In the genomic region with DNA sequence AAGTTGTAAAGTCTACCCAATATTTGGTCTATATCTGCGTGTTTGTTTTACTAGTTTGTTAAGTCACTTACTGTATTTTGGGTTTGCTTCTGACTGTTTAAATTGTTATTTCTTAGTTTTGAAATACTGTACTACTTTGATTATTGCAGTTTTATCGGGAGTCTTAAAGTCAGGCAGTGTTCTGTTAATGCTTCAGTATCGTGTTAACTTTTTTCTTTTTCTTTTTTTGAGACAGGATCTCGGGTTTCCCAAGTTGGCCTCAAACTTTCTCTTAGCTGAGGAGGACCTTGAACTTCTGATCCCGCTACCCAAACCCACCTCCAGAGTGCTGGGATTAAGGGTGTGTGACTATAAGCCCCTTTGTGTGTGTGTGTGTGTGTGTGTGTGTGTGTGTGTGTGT, we compare ENCODE assay signal across 8 mouse cellular contexts. TPM values are rescaled to one million over a fixed set of nuclear protein-coding genes. Genes with fewer than 3 reads are reported as not detected.
DNase-seq lines count a peak whose midpoint lies in the region; ATAC-seq and TF ChIP-seq lines count a peak whose summit lies in the region.

No protein-coding gene starts in this region.

- H3K9ac ChIP-seq in heart, embryonic 15.5 days, result peak overlapping the region; percentile 31; the same call in 1 of the 2 replicates
- H3K9ac ChIP-seq in ES-E14 (ENCODE audit: insufficient read depth, low read depth, low read length, poor library complexity, severe bottlenecking), result 0 out of 2 replicates have a peak overlapping the region, but pooled peaks have one; percentile 38
- H3K9ac ChIP-seq in limb, embryonic 15.5 days, result 0 out of 2 replicates have a peak overlapping the region, but pooled peaks have one; percentile 20

- H3K9me3 ChIP-seq in heart, embryonic 15.5 days (replicated peaks), result no peaks in the 10 kb centered on the region
- H3K9me3 ChIP-seq in ES-E14 (ENCODE audit: control insufficient read depth, insufficient read depth, low read depth, low read length), result no peaks in the 10 kb centered on the region
- H3K9me3 ChIP-seq in forebrain, embryonic 10.5 days, result no peaks in the 10 kb centered on the region
- H3K9me3 ChIP-seq in limb, embryonic 15.5 days, result no peaks in the 10 kb centered on the region

- H3K27me3 ChIP-seq in heart, embryonic 15.5 days, result no peaks in the 10 kb centered on the region
- H3K27me3 ChIP-seq in forebrain, embryonic 10.5 days (ENCODE audit: poor library complexity, severe bottlenecking), result no peaks in the 10 kb centered on the region
- no peaks in the 10 kb centered on the region for H3K27me3 ChIP-seq in limb, embryonic 15.5 days

- peak overlapping the region; percentile 83 for H3K4me3 ChIP-seq in heart, embryonic 15.5 days
- H3K4me3 ChIP-seq in ES-E14 (ENCODE audit: insufficient read depth in 1 of 2, low read depth in 1 of 2, low read length in 2 of 2, poor library complexity in 1 of 2, severe bottlenecking in 1 of 2), result peak overlapping the region; percentile 99; a peak in 3 of 4 replicates
- H3K4me3 ChIP-seq in forebrain, embryonic 10.5 days, result peak overlapping the region; percentile 71
- peak overlapping the region; percentile 83 for H3K4me3 ChIP-seq in limb, embryonic 15.5 days

- H3K36me3 ChIP-seq in heart, embryonic 15.5 days, result peaks cover 3% of the 10 kb centered on the region; the same call in 1 of the 2 replicates
- 0 out of 2 replicates have a peak, but pooled peaks cover 2% of the 10 kb centered on the region for H3K36me3 ChIP-seq in ES-E14 (ENCODE audit: control insufficient read depth, insufficient read depth, low read length, poor library complexity, severe bottlenecking)
- peaks cover 34% of the 10 kb centered on the region for H3K36me3 ChIP-seq in forebrain, embryonic 10.5 days (replicated peaks)
- peaks cover 8% of the 10 kb centered on the region for H3K36me3 ChIP-seq in limb, embryonic 15.5 days

- WGBS in heart, embryonic 15.5 days, result 11% methylated on average over 5 of the region's 5 CpGs
- WGBS in forebrain, embryonic 10.5 days, result 29% methylated on average over 5 of the region's 5 CpGs
- WGBS in limb, embryonic 15.5 days, result 5% methylated on average over 5 of the region's 5 CpGs

- no peak for ATAC-seq in heart, embryonic 15.5 days (replicated peaks; ENCODE audit: insufficient number of reproducible peaks, insufficient read depth, low FRiP score, low read depth)
- ATAC-seq in limb, embryonic 15.5 days (ENCODE audit: insufficient number of reproducible peaks, low FRiP score, low TSS enrichment, low read depth), result no peak

- peaks cover 17% of the 10 kb centered on the region for H3K4me1 ChIP-seq in heart, embryonic 15.5 days (replicated peaks)
- peaks cover 0 to 3% of the 10 kb centered on the region in 2 experiments; a peak in 1 of 4 replicates for H3K4me1 ChIP-seq in ES-E14 (ENCODE audit: control insufficient read depth in 2 of 2, insufficient read depth in 2 of 2, low read length in 2 of 2, poor library complexity in 1 of 2)
- H3K4me1 ChIP-seq in forebrain, embryonic 10.5 days, result peaks cover 15% of the 10 kb centered on the region
- H3K4me1 ChIP-seq in limb, embryonic 15.5 days, result peaks cover 7% of the 10 kb centered on the region; the same call in 1 of the 2 replicates

- H3K4me2 ChIP-seq in heart, embryonic 15.5 days, result peak overlapping the region; percentile 67
- H3K4me2 ChIP-seq in limb, embryonic 15.5 days, result peak overlapping the region; percentile 60

- no peak for DNase-seq in heart, adult 18-20 months
- no peak for DNase-seq in ES-E14 (ENCODE audit: low read depth, low spot score)
- DNase-seq in forebrain, embryonic 10.5 days (ENCODE audit: extremely low spot score, low spot score), result no peak
- peak; percentile 16 for DNase-seq in yolk sac, embryonic 10.5 days (ENCODE audit: low spot score)
- DNase-seq in right cerebral cortex, postnatal 10 days (ENCODE audit: low spot score in 2 of 2), result no peak
- no peak for DNase-seq in urinary bladder, postnatal 25 days (ENCODE audit: low spot score)

- H3K27ac ChIP-seq in heart, embryonic 15.5 days, result peak overlapping the region; percentile 96
- H3K27ac ChIP-seq in ES-E14 (ENCODE audit: insufficient read depth, low read depth, low read length, poor library complexity, severe bottlenecking), result no peak overlapping the region
- H3K27ac ChIP-seq in forebrain, embryonic 10.5 days, result peak overlapping the region; percentile 94
- H3K27ac ChIP-seq in limb, embryonic 15.5 days, result peak overlapping the region; percentile 97

- in situ Hi-C loops in ES-E14 (cut with MboI; ENCODE audit: low sequenced_read_pairs in 2 of 2, unreplicated experiment in 2 of 2), result no loop called here

TF ChIP-seq in ES-E14, 5 proteins besides CTCF, POLR2A, EP300 and RAD21:
- no peak for TF ChIP-seq MAFK (IDR thresholded peaks at IDR 0.05; ENCODE audit: insufficient read depth, low read depth, low read length)
- TF ChIP-seq ZC3H11A (IDR thresholded peaks at IDR 0.05; ENCODE audit: borderline replicate concordance, low read depth, low read length), result no peak
- TF ChIP-seq CHD2 (IDR thresholded peaks at IDR 0.05; ENCODE audit: low read depth, low read length), result no peak
- no peak for TF ChIP-seq HCFC1 (IDR thresholded peaks at IDR 0.05; ENCODE audit: borderline replicate concordance, insufficient read depth, low read length)
- no peak for TF ChIP-seq ZNF384 (IDR thresholded peaks at IDR 0.05; ENCODE audit: low read depth, low read length)

RNA-seq across cellular contexts. Expression of gene Zfp619, which starts 35.4 kb away (rescaled TPM):
- 1.2 and 1.4 TPM in 2 replicates for polyA plus RNA-seq in heart, embryonic 15.5 days (2015; fragmentation: Nextera tagmentation; extraction: Ambion mirVana)
- 1 to 10 TPM; 1.2 to 1.7 TPM for total RNA-seq in heart, adult 18-20 months (2021)
- total RNA-seq in ES-E14 (2012; rRNA removed), result 3.7 and 4.2 TPM in 2 replicates
- 2.8 and 3.1 TPM in 2 replicates for polyA plus RNA-seq in forebrain, embryonic 10.5 days (2016; fragmentation: Nextera tagmentation; extraction: Ambion mirVana)
- polyA plus RNA-seq in limb, embryonic 15.5 days (2015; fragmentation: Nextera tagmentation; extraction: Ambion mirVana), result 1.3 and 1.6 TPM in 2 replicates
